Mouse (Mus musculus) forebrain, embryonic 14.5 days (tissue): Measurements from ENCODE around the gene Atxn10. TPM values are rescaled to one million over a fixed set of nuclear protein-coding genes. Genes with fewer than 3 reads are reported as not detected.
"Not testable (repeated sequence)": the region's sequence is repeated elsewhere in the genome, so short reads cannot be mapped to it uniquely, and the experiment has no call there.

ENCODE experiments used
- ATAC-seq: fragments of 200-750 bp; cut with Nextera tagmentation; 2 replicates; pipeline ENCODE4 v1.8.0; 2017; ENCODE audit warnings: mild to moderate bottlenecking, moderate library complexity
- DNase-seq: peaks from one replicate; pipeline ENCODE4 v3.0.0-alpha.2; 2015; ENCODE audit warnings: low spot score
- H3K27ac ChIP-seq: fragments of 300-500 bp; sonication (generic); 2 replicates; pipeline ENCODE4 v1.5.1; 2014; ENCODE audit warnings: low read depth, mild to moderate bottlenecking, control low read depth, low read length, moderate library complexity
- H3K27me3 ChIP-seq: fragments of 300-500 bp; sonication (generic); replicated peaks from 2 replicates; pipeline ENCODE4 v1.6.1; 2014; ENCODE audit warnings: low read length, control low read depth, mixed read lengths; ENCODE audit not compliant: control insufficient read depth, insufficient read depth
- H3K36me3 ChIP-seq: fragments of 300-500 bp; sonication (generic); 2 replicates; pipeline ENCODE4 v1.6.1; 2014; ENCODE audit warnings: low read length, control low read depth; ENCODE audit not compliant: control insufficient read depth, insufficient read depth
- H3K4me1 ChIP-seq: fragments of 300-500 bp; sonication (generic); 2 replicates; pipeline ENCODE4 v1.6.1; 2014; ENCODE audit warnings: antibody characterized with exemption, low read length, control low read depth; ENCODE audit not compliant: control insufficient read depth, insufficient read depth
- H3K4me2 ChIP-seq: fragments of 300-500 bp; sonication (generic); 2 replicates; pipeline ENCODE4 v1.6.1; 2014; ENCODE audit warnings: mild to moderate bottlenecking, control low read depth, low read length
- H3K4me3 ChIP-seq: fragments of 300-500 bp; sonication (generic); 2 replicates; pipeline ENCODE4 v1.5.1; 2014; ENCODE audit warnings: low read depth, low read length, control low read depth
- H3K9ac ChIP-seq: fragments of 300-500 bp; sonication (generic); 2 replicates; pipeline ENCODE4 v1.6.1; 2014; ENCODE audit warnings: mild to moderate bottlenecking, low read length, control low read depth, moderate library complexity
- H3K9me3 ChIP-seq: fragments of 300-500 bp; sonication (generic); replicated peaks from 2 replicates; pipeline ENCODE4 v1.6.1; 2016; ENCODE audit warnings: low read length, control low read depth, mixed read lengths; ENCODE audit not compliant: control insufficient read depth
- WGBS: fragments of 180-500 bp; shearing (Covaris S2); extraction: QIAGEN DNeasy Blood & Tissue Kit; methylation state at CpG from one replicate; pipeline ENCODE4 v1.1.7; 2014; 5-methylcytosine and 5-hydroxymethylcytosine counted together
- polyA plus RNA-seq: library from polyadenylated mRNA; unstranded; fragments of >200 nt; fragmentation: Nextera tagmentation; extraction: Ambion mirVana; gene quantifications from 2 replicates; pipeline ENCODE4 v1.2.1, GENCODE M21; 2014

The Atxn10 gene
- polyA plus RNA-seq, 1 experiment from 2014 or later: 516 TPM

DNA sequence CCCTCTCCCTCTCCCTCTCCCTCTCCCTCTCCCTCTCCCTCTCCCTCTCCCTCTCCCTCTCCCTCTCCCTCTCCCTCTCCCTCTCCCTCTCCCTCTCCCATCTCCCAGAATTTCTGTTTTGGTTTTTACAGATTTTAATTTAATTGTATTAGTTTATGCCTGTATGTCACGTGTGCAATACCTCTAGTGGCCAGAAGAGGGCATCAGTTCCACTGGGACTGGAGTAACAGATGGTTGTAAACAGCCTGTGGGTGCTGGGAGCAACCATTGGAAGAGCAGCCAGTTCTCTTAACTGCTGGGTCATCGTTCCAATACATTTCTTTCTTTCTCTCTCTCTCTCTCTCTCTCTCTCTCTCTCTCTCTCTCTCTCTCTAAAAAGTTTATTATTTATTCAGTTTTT lies 7.6 kb upstream of the Atxn10 start:
- not testable (repeated sequence) for DNase-seq, ATAC-seq, H3K36me3 ChIP-seq, H3K27me3 ChIP-seq, H3K9ac ChIP-seq, H3K4me1 ChIP-seq, H3K27ac ChIP-seq, H3K4me3 ChIP-seq, H3K9me3 ChIP-seq, H3K4me2 ChIP-seq
- WGBS: 90% methylated on average over 2 of the region's 2 CpGs

DNA sequence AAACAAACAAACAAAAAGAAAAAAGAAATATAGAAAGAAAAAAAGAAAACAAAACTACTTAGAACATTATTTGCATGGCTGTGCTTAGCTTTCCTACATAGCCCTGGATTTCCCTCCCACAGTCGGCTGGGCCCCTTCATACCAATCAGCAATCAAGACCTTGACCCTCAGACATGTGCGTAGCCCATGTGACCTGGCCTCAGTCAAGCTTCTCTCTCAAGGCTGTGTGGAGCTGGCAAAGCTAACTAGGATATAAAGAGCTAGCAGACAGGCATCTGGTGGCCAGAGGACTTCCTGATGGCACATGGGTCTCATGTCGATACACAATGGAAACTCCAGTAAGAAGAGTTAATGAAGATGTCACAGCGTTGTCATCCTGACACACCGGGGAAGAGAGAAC lies 6.9 kb upstream of the Atxn10 start:
- no peaks in the 10 kb centered on the region for H3K9me3 ChIP-seq
- H3K4me1 ChIP-seq: no peaks in the 10 kb centered on the region
- DNase-seq (no peak), ATAC-seq (no peak)
- H3K4me2 ChIP-seq: no peak overlapping the region
- no peaks in the 10 kb centered on the region for H3K27me3 ChIP-seq
- H3K27ac ChIP-seq: no peak overlapping the region
- H3K36me3 ChIP-seq: no peaks in the 10 kb centered on the region
- 95% methylated on average over 5 of the region's 5 CpGs for WGBS
- H3K9ac ChIP-seq: no peak overlapping the region
- no peak overlapping the region for H3K4me3 ChIP-seq

DNA sequence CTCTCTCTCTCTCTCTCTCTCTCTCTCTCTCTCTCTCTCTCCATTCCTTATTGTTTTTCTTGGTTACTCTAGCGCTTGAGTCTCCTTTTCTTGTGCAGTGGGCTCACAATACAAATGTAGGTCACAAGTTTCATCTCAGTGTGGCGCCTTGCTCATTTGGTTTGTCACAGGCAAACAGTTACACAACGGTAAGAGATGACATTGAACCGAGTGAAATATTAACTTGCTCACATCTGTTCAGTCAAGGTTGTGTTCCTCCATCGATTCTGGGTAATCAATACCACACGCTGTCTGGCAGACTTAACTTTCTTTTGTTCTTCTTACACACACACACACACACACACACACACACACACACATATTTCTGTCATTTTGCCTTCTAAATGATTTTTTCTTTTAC lies 6.0 kb upstream of the Atxn10 start:
- no peaks in the 10 kb centered on the region for H3K9me3 ChIP-seq
- ATAC-seq (no peak), DNase-seq (no peak)
- 92% methylated on average over 6 of the region's 6 CpGs for WGBS
- no peak overlapping the region for H3K27ac ChIP-seq
- no peak overlapping the region for H3K4me2 ChIP-seq
- H3K9ac ChIP-seq: no peak overlapping the region
- no peaks in the 10 kb centered on the region for H3K4me1 ChIP-seq
- no peaks in the 10 kb centered on the region for H3K27me3 ChIP-seq
- no peak overlapping the region for H3K4me3 ChIP-seq
- no peaks in the 10 kb centered on the region for H3K36me3 ChIP-seq

DNA sequence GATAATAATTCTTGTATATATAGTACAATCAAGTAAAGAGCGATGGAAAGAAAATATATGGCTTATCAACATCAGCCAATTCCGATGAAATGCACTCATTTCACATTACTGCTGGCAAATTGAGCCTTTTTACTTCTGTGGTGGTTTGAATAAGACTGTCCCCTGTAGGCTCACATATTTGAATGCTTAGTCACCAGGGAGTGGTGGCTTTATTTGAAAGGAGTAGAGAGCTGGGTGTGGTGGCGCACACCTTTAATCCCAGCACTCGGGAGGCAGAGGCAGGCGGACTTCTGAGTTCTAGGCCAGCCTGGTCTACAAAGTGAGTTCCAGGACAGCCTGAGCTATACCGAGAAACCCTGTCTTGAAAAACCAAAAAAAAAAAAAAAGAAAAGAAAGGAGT lies 2.5 kb upstream of the Atxn10 start:
- H3K4me1 ChIP-seq: peaks cover 12% of the 10 kb centered on the region
- not testable (repeated sequence) for ATAC-seq, H3K36me3 ChIP-seq, H3K4me2 ChIP-seq, DNase-seq, H3K9ac ChIP-seq, H3K27me3 ChIP-seq, H3K4me3 ChIP-seq, H3K27ac ChIP-seq, H3K9me3 ChIP-seq
- 86% methylated on average over 6 of the region's 6 CpGs for WGBS

DNA sequence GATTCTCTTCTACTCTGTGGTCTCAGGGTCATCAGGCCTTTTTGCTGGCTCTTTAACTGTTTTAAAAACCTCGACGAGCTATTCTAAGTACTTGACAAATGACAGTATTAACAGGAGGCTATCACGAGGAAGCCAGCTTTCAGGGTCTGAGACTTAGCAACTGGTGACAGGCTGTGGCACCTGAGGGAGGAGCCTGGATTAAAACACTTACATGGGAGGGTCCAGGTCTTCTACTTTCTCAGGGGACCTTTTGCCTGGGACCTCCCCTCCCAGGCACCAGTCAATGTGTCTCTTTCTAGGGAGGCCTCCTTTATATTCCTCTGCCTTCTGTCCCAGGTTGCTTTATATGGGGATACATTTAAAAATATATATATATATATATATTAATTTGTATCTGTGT lies 1.8 kb upstream of the Atxn10 start:
- Histone ChIP-seq H3K36me3 (no peaks in the 10 kb centered on the region), H3K4me3 (no peak overlapping the region), H3K9me3 (no peaks in the 10 kb centered on the region), H3K4me2 (no peak overlapping the region), H3K9ac (no peak overlapping the region), H3K4me1 (peaks cover 15% of the 10 kb centered on the region), H3K27ac (no peak overlapping the region), H3K27me3 (no peaks in the 10 kb centered on the region)
- no peak for DNase-seq
- WGBS: 70% methylated on average over 3 of the region's 3 CpGs
- ATAC-seq: no peak

DNA sequence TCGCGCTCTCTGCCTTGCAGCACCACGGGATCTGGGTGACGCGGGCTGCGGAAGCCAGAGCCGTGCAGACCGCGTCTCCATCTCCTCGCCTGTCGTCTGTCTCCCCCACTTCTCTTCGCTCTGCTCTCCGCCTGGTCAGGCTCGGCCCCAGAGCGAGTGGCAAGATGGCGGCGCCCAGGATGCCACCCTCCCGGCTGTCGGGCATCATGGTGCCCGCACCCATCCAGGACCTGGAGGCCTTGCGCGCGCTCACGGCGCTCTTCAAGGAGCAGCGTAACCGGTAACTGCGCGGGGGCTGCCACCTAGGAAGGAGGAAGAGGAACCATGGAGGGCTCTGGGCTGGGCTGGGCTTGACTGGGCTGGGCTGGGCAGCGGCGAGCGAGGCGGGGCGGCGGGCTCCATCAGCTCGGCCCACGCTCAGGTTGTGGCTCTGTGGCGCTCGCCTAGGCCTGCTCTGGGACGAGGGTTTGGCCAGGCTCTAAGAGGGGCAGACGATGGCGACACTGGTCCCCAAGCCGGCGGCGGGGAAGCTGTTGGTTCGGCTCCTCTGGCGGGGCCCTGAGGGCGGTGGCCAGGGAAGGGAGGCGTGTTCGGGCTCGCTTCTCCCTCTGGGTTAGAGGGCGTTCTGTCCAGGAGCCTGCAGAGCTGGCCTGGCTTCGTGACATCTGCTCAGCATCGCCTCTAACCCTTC lies 401 bp downstream of the Atxn10 start:
- Histone ChIP-seq H3K9me3 (no peaks in the 10 kb centered on the region), H3K9ac (peak overlapping the region; percentile 93), H3K27ac (peak overlapping the region; percentile 98), H3K4me1 (peaks cover 15% of the 10 kb centered on the region), H3K4me3 (peak overlapping the region; percentile 94), H3K36me3 (no peaks in the 10 kb centered on the region), H3K4me2 (peak overlapping the region; percentile 65), H3K27me3 (no peaks in the 10 kb centered on the region)
- DNase-seq (peak; percentile 94), ATAC-seq (peak; percentile 95)
- under 1% methylated on average over 53 of the region's 54 CpGs for WGBS

DNA sequence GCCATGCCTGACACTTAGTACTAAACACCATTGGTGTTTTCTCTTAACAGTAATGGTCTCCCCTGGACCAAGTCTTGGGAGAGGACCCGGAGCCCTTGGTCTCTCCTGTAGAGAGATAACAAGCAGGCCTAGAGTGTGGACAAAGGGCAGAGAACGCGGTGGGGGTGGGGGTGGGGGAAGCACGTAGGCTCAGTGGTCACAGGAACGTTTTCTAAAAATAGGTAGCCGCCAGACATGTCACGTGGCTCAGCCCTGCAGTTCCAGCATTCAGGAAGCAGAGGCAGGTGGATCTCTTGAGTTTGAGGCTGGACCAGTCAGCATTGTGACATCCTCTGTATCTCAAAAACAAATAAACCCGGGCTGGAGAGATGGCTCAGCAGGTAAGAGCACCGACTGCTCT lies 1.2 kb downstream of the Atxn10 start:
- H3K9ac ChIP-seq: peak overlapping the region; percentile 93
- H3K4me3 ChIP-seq: peak overlapping the region; percentile 94
- no peaks in the 10 kb centered on the region for H3K27me3 ChIP-seq
- ATAC-seq (no peak), DNase-seq (no peak)
- H3K27ac ChIP-seq: peak overlapping the region; percentile 98
- peaks cover 15% of the 10 kb centered on the region for H3K4me1 ChIP-seq
- 44% methylated on average over 9 of the region's 9 CpGs for WGBS
- no peaks in the 10 kb centered on the region for H3K36me3 ChIP-seq
- peak overlapping the region; percentile 65 for H3K4me2 ChIP-seq
- H3K9me3 ChIP-seq: no peaks in the 10 kb centered on the region

DNA sequence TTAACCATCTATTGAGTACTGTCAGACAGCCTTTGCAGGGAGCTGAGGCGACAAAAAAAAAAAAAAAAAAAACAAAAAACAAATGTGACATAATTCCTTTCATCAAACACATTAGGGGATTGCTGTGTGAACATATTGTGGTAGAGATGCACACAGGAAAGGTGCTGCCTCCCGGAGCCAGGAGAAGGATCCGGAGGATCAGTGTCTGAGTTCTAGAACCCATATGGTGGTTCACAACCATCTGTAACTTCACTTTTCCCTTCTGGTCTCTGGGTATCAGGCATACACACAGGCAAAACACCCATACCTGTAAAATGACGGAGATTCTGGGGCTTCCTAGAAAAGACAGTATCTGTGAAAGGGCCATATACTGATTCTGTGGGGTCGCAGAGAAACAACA lies 1.9 kb downstream of the Atxn10 start:
- H3K36me3 ChIP-seq: no peaks in the 10 kb centered on the region
- H3K9me3 ChIP-seq: no peaks in the 10 kb centered on the region
- no peaks in the 10 kb centered on the region for H3K27me3 ChIP-seq
- H3K9ac ChIP-seq: no peak overlapping the region
- H3K4me3 ChIP-seq: no peak overlapping the region
- H3K4me1 ChIP-seq: peaks cover 15% of the 10 kb centered on the region
- ATAC-seq (no peak), DNase-seq (no peak)
- 81% methylated on average over 5 of the region's 5 CpGs for WGBS
- no peak overlapping the region for H3K27ac ChIP-seq
- H3K4me2 ChIP-seq: peak overlapping the region; percentile 65

DNA sequence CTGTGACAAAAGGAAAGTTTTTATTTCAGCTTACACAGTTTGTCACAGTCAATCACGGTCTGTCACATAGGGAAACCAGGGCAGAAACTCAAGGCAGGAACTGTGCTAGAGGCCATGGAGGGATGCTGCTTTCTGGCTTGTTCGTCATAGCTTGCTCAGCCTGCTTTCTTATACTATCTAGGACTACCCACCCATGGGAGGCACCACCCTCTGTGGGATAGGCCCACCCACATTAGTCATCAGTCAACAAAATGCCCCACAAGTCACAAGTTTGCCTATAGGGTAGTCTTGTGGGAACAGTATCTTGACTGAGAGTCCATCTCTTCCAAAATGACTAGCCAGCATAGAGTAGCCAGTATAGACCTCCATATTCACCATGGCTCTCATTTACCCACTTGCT lies 6.2 kb downstream of the Atxn10 start:
- no peak for ATAC-seq

More for the DNA sequence above, 6.2 kb downstream of the Atxn10 start:
- no peak for DNase-seq
- Histone ChIP-seq H3K27me3 (no peaks in the 10 kb centered on the region), H3K27ac (no peak overlapping the region), H3K9ac (no peak overlapping the region), H3K36me3 (0 out of 2 replicates have a peak, but pooled peaks cover 3% of the 10 kb centered on the region), H3K4me2 (no peak overlapping the region), H3K4me1 (peaks cover 13% of the 10 kb centered on the region), H3K9me3 (no peaks in the 10 kb centered on the region), H3K4me3 (no peak overlapping the region)
- 100% methylated on average over 2 of the region's 2 CpGs for WGBS
